ENCODE assay signal across 8 mouse cellular contexts in genomic region chr15:99316314-99317266, GRCm38 (mm10). TPM values are rescaled to one million over a fixed set of nuclear protein-coding genes. Genes with fewer than 3 reads are reported as not detected.
DNase-seq lines count a peak whose midpoint lies in the region; ATAC-seq lines count a peak whose summit lies in the region.

No protein-coding gene starts in this region.

- peak overlapping the region; percentile 70 for H3K27ac ChIP-seq in hindbrain, embryonic 11.5 days (ENCODE audit: low read depth, low read length)

- no peaks in the 10 kb centered on the region for H3K27me3 ChIP-seq in hindbrain, embryonic 11.5 days (ENCODE audit: control insufficient read depth, insufficient read depth, low read length)

- peaks cover 6% of the 10 kb centered on the region; the same call in 1 of the 2 replicates for H3K36me3 ChIP-seq in hindbrain, embryonic 11.5 days (ENCODE audit: control insufficient read depth, insufficient read depth, low read length)

- 85% methylated on average over 16 of the region's 16 CpGs for WGBS in hindbrain, embryonic 11.5 days

- no peak overlapping the region for H3K4me3 ChIP-seq in hindbrain, embryonic 11.5 days (ENCODE audit: low read depth, low read length)

- no peak overlapping the region for H3K4me2 ChIP-seq in hindbrain, embryonic 11.5 days (replicated peaks; ENCODE audit: low read depth, low read length)

- peak; percentile 49; the same call in 1 of the 2 replicates for ATAC-seq in hindbrain, embryonic 11.5 days (ENCODE audit: low FRiP score)

- no peaks in the 10 kb centered on the region for H3K4me1 ChIP-seq in hindbrain, embryonic 11.5 days (replicated peaks; ENCODE audit: control insufficient read depth, insufficient read depth, low read length)

- peak; percentile 83 for DNase-seq in MN1 (ENCODE audit: low spot score)
- DNase-seq in cerebellum, adult 8-10 months: peak; percentile 77
- DNase-seq in frontal cortex, adult 2 months (ENCODE audit: extremely low spot score in 1 of 2, low spot score in 1 of 2): peak; percentile 63 to 89
- peak; percentile 82 for DNase-seq in hindbrain, embryonic 11.5 days (ENCODE audit: low spot score)
- peak; percentile 78 for DNase-seq in layer of hippocampus, adult 9-11 months
- DNase-seq in lung, postnatal 25 days (ENCODE audit: low spot score): peak; percentile 85
- peak; percentile 59 for DNase-seq in retina, postnatal 7 days (ENCODE audit: low read depth, low spot score)
- peak; percentile 67 for DNase-seq in urinary bladder, postnatal 25 days (ENCODE audit: low spot score)

- 0 out of 2 replicates have a peak overlapping the region, but pooled peaks have one; percentile 31 for H3K9ac ChIP-seq in hindbrain, embryonic 11.5 days (ENCODE audit: low read depth, low read length)

- H3K9me3 ChIP-seq in hindbrain, embryonic 11.5 days (ENCODE audit: control insufficient read depth, low read length): no peaks in the 10 kb centered on the region

RNA-seq across cellular contexts. Expression of gene Fam186b, which starts 20.9 kb away (rescaled TPM):
- 1.5 and 1.7 TPM in 2 replicates for polyA plus RNA-seq in frontal cortex, adult 2 months (2012; rRNA removed)
- polyA plus RNA-seq in hindbrain, embryonic 11.5 days (2014; fragmentation: Nextera tagmentation; extraction: Ambion mirVana): 0.22 and 0.29 TPM in 2 replicates

RNA-seq across cellular contexts. Expression of gene Prpf40b, which starts 21.7 kb away (rescaled TPM):
- polyA plus RNA-seq in frontal cortex, adult 2 months (2012; rRNA removed): 163 and 182 TPM in 2 replicates
- 41.9 and 45.7 TPM in 2 replicates for polyA plus RNA-seq in hindbrain, embryonic 11.5 days (2014; fragmentation: Nextera tagmentation; extraction: Ambion mirVana)

RNA-seq across cellular contexts. Expression of gene Fmnl3, which starts 53.7 kb away (rescaled TPM):
- polyA plus RNA-seq in frontal cortex, adult 2 months (2012; rRNA removed): 18.5 and 19.9 TPM in 2 replicates
- polyA plus RNA-seq in hindbrain, embryonic 11.5 days (2014; fragmentation: Nextera tagmentation; extraction: Ambion mirVana): 10.5 and 11.4 TPM in 2 replicates
